Mouse (Mus musculus) ES-Bruce4 (cell line): ENCODE measurements at regions not wholly inside any gene's neighbourhood (a gene's known extent, or its start where the extent isn't known, plus 50 kb on each side); places are given as distances from the start of the nearest gene placed in this dataset.
A peak's percentile ranks its signal among the peaks of the same experiment; 100 is the strongest.

ENCODE experiments used
- H3K27ac ChIP-seq: 2 replicates; pipeline ENCODE4 v1.5.1; 2012; ENCODE audit warnings: low read length, inconsistent platforms; ENCODE audit not compliant: insufficient read depth
- H3K27me3 ChIP-seq: 2 replicates; pipeline ENCODE4 v1.6.1; 2012; ENCODE audit warnings: mild to moderate bottlenecking, low read length, inconsistent platforms; ENCODE audit not compliant: control insufficient read depth, poor library complexity, insufficient read depth, severe bottlenecking
- H3K36me3 ChIP-seq: 2 replicates; pipeline ENCODE4 v1.6.1; 2012; ENCODE audit warnings: inconsistent platforms, mild to moderate bottlenecking, low read length, moderate library complexity; ENCODE audit not compliant: control insufficient read depth, poor library complexity, insufficient read depth, severe bottlenecking
- H3K4me1 ChIP-seq: one replicate; pipeline ENCODE4 v1.8.1; 2011; ENCODE audit warnings: low read length; ENCODE audit not compliant: control insufficient read depth, insufficient read depth
- H3K4me3 ChIP-seq: 2 replicates; pipeline ENCODE4 v1.5.1; 2011; ENCODE audit warnings: low read depth, mild to moderate bottlenecking, low read length
- H3K9ac ChIP-seq: 2 replicates; pipeline ENCODE4 v1.6.1; 2012; ENCODE audit warnings: low read depth, mild to moderate bottlenecking, inconsistent platforms; ENCODE audit not compliant: poor library complexity, severe bottlenecking
- H3K9me3 ChIP-seq: replicated peaks from 2 replicates; pipeline ENCODE4 v1.6.1; 2012; ENCODE audit warnings: mild to moderate bottlenecking, low read length, inconsistent platforms; ENCODE audit not compliant: control insufficient read depth, poor library complexity, insufficient read depth, severe bottlenecking
- CTCF ChIP-seq: IDR thresholded peaks from one replicate; pipeline ENCODE4 v1.8.1; 2011; ENCODE audit warnings: low read depth, low read length
- EP300 ChIP-seq: IDR thresholded peaks from 2 replicates; pipeline ENCODE4 v1.6.1; 2011; ENCODE audit warnings: low read depth, low read length; ENCODE audit not compliant: insufficient read depth
- POLR2A ChIP-seq: IDR thresholded peaks from one replicate; pipeline ENCODE4 v1.8.1; 2011; ENCODE audit warnings: low read length; ENCODE audit not compliant: insufficient read depth

- Histone ChIP-seq H3K9me3 (no peaks in the 10 kb centered on the region), H3K4me1 (no peaks in the 10 kb centered on the region), H3K4me3 (no peak overlapping the region), H3K27ac (no peak overlapping the region), H3K36me3 (no peaks in the 10 kb centered on the region), H3K27me3 (no peaks in the 10 kb centered on the region), H3K9ac (no peak overlapping the region)
- TF ChIP-seq EP300 (no peak), POLR2A (no peak), CTCF (no peak)
Observed at GRCm38 (mm10) chr14:118375641-118376040, 108.9 kb downstream of the Gm9376 start.

DNA sequence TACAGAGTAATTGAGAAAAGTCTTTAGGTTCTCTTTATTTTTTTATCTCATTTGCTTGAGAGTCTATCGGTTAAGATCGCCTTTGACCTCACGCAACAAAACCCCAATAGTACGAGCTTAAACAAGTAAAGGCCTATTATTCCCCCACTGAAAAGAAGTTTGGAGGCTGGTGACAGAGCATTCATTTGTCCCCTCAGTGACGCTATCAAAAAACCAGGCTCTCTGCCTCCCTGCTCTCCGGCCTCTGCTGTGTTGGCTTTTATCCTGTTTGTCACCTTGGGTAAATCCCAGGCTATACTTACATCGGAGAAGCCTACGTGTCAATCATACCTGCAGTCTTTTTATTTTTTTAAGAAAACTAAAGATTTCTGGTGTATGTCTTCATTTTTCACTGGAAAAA, 112.9 kb downstream of the Gm9376 start:
- Histone ChIP-seq H3K27me3 (no peaks in the 10 kb centered on the region), H3K4me1 (no peaks in the 10 kb centered on the region), H3K36me3 (no peaks in the 10 kb centered on the region), H3K9ac (no peak overlapping the region), H3K4me3 (no peak overlapping the region), H3K9me3 (no peaks in the 10 kb centered on the region), H3K27ac (no peak overlapping the region)
- TF ChIP-seq CTCF = no peak
- TF ChIP-seq EP300 = no peak
- no peak for TF ChIP-seq POLR2A

GRCm38 (mm10) chr14:118385529-118385932, 118.8 kb downstream of the Gm9376 start:
- H3K9ac ChIP-seq = no peak overlapping the region
- H3K4me1 ChIP-seq = no peaks in the 10 kb centered on the region
- H3K4me3 ChIP-seq = no peak overlapping the region
- no peaks in the 10 kb centered on the region for H3K9me3 ChIP-seq
- no peak overlapping the region for H3K27ac ChIP-seq
- no peaks in the 10 kb centered on the region for H3K27me3 ChIP-seq
- 0 out of 2 replicates have a peak, but pooled peaks have one; percentile 41 for TF ChIP-seq EP300
- TF ChIP-seq POLR2A = no peak
- no peak for TF ChIP-seq CTCF
- H3K36me3 ChIP-seq = no peaks in the 10 kb centered on the region

GRCm38 (mm10) chr14:118388061-118388460, 121.3 kb downstream of the Gm9376 start:
- no peaks in the 10 kb centered on the region for H3K27me3 ChIP-seq
- no peaks in the 10 kb centered on the region for H3K36me3 ChIP-seq
- no peak overlapping the region for H3K4me3 ChIP-seq
- no peak for TF ChIP-seq CTCF
- TF ChIP-seq EP300 = no peak
- TF ChIP-seq POLR2A = no peak
- H3K4me1 ChIP-seq = no peaks in the 10 kb centered on the region
- H3K9ac ChIP-seq = no peak overlapping the region
- no peak overlapping the region for H3K27ac ChIP-seq
- H3K9me3 ChIP-seq = no peaks in the 10 kb centered on the region

GRCm38 (mm10) chr14:118390790-118391189, 124.0 kb downstream of the Gm9376 start:
- H3K27me3 ChIP-seq = no peaks in the 10 kb centered on the region
- no peaks in the 10 kb centered on the region for H3K36me3 ChIP-seq
- no peaks in the 10 kb centered on the region for H3K9me3 ChIP-seq
- H3K4me1 ChIP-seq = no peaks in the 10 kb centered on the region
- TF ChIP-seq EP300 (no peak), CTCF (no peak), POLR2A (no peak)
- no peak overlapping the region for H3K27ac ChIP-seq
- H3K4me3 ChIP-seq = no peak overlapping the region
- no peak overlapping the region for H3K9ac ChIP-seq

DNA sequence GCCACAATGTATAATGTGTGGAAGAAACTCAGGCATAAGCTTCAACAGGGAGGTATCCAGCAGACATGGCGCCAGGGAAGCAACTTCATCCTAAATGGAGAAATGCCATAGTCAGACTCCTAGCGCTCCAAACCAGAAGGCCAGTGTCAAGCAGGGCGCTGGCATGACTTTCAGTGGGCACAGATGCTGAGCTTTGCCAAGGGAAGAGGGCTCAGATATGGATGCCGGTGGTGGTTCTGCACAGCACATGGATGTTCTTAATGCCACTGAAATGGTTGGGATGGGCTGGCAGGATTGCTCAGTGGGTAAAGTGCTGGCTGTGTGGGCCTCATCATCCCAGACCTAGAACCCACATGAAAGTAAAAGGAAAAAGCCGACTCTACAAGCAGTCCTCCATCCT, 124.8 kb downstream of the Gm9376 start:
- no peak overlapping the region for H3K4me3 ChIP-seq

More for the DNA sequence above, 124.8 kb downstream of the Gm9376 start:
- Histone ChIP-seq H3K4me1 (no peaks in the 10 kb centered on the region), H3K27me3 (no peaks in the 10 kb centered on the region), H3K9ac (no peak overlapping the region), H3K9me3 (no peaks in the 10 kb centered on the region), H3K36me3 (no peaks in the 10 kb centered on the region), H3K27ac (no peak overlapping the region)
- TF ChIP-seq EP300 = no peak
- TF ChIP-seq POLR2A = no peak
- TF ChIP-seq CTCF = no peak
